Mouse (Mus musculus) C2C12 (cell line): ENCODE measurements around the gene Rims3. TPM values are rescaled to one million over a fixed set of nuclear protein-coding genes. Genes with fewer than 3 reads are reported as not detected.

ENCODE experiments used
- H3K27me3 ChIP-seq: one replicate; pipeline ENCODE4 v1.6.1; 2011; ENCODE audit not compliant: control insufficient read depth, insufficient read depth, insufficient read length
- H3K36me3 ChIP-seq: one replicate; pipeline ENCODE4 v1.6.1; 2011; ENCODE audit not compliant: control insufficient read depth, insufficient read depth
- H3K4me3 ChIP-seq: one replicate; pipeline ENCODE4 v1.5.1; 2011; ENCODE audit warnings: mild to moderate bottlenecking, control low read depth; ENCODE audit not compliant: poor library complexity, insufficient read depth, severe bottlenecking
- H3K79me2 ChIP-seq: one replicate; pipeline ENCODE4 v1.6.1; 2011; ENCODE audit not compliant: control insufficient read depth, insufficient read depth
- H3K79me3 ChIP-seq: one replicate; pipeline ENCODE4 v1.6.1; 2011; ENCODE audit warnings: low read depth, control low read depth
- H3ac ChIP-seq: one replicate; pipeline ENCODE3; 2011; ENCODE audit warnings: low read depth; ENCODE audit not compliant: control insufficient read depth, insufficient read length
- CEBPB ChIP-seq: IDR thresholded peaks from one replicate; pipeline ENCODE4 v1.6.1; 2011; ENCODE audit warnings: low read depth, mild to moderate bottlenecking, control low read depth, moderate library complexity
- CTCF ChIP-seq: IDR thresholded peaks from one replicate; pipeline ENCODE4 v1.5.1; 2011; ENCODE audit not compliant: control insufficient read depth, insufficient read depth, insufficient read length
- FOSL1 ChIP-seq: IDR thresholded peaks from one replicate; pipeline ENCODE4 v1.8.0; 2011; ENCODE audit warnings: mild to moderate bottlenecking, low read length; ENCODE audit not compliant: poor library complexity, insufficient read depth, severe bottlenecking
- MAX ChIP-seq: IDR thresholded peaks from one replicate; pipeline ENCODE4 v1.6.1; 2011; ENCODE audit warnings: mild to moderate bottlenecking, control low read depth
- MYOD1 ChIP-seq: IDR thresholded peaks from one replicate; pipeline ENCODE4 v1.6.1; 2011; ENCODE audit warnings: low read depth; ENCODE audit not compliant: control insufficient read depth, insufficient read length
- MYOG ChIP-seq: IDR thresholded peaks from one replicate; pipeline ENCODE4 v1.6.1; 2011; ENCODE audit not compliant: control insufficient read depth, insufficient read length; ENCODE audit errors: extremely low read depth
- USF1 ChIP-seq: IDR thresholded peaks from one replicate; pipeline ENCODE4 v1.6.1; 2011; ENCODE audit warnings: low read depth, mild to moderate bottlenecking, control low read depth, moderate library complexity
- polyA plus RNA-seq: library from polyadenylated mRNA; unstranded; fragments of >200 nt; fragmentation: generic; extraction: Trizol; gene quantifications from one replicate; pipeline ENCODE4 v1.2.1, GENCODE M21; 2012; ENCODE audit warnings: missing spikeins

Rims3 gene
- polyA plus RNA-seq, 1 experiment = 0.01 TPM

DNA sequence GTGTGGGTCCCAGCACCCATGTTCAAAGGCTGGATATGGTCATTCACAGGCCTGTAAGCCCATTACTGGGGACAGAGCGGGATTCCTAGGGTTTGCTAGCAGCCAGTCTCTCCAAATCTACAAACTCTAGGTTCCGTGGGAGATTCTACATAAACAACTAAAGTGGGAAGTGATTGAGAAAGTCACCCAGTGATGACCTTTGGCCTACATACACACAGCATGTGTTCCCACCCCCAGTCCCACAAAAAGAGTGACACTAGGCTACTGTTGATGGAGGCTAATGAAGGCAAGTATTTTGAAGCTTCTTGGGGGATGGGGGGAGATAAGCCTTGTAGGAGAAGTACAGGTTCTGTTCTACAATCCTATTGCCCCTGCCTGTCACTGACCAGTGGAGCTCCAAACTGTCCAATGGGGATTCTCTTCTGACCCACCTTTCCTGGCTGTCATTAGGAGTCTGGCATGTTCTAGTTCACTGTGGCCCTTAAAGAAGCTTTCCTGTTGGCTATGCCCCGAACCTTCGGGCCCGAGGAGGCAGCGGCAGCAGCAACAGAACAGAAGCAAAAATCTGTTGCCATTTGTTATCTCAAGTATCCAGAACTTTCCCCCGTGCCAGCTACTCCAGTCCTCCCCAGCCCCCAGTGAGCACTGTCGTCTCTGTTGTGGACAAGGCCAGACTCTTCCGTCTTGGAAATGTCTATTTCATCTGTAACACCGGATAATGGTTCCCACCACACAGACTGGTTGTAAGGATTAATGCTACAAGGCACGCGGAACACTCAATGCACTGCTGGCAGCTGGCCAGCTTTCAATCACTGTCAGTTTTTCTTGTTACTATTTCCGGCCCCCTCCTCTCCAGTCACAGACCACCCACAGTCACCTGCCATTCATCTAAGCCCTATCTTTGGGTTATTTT lies 30.8 kb downstream of the Rims3 start:
- no peak overlapping the region for H3K4me3 ChIP-seq
- no peaks in the 10 kb centered on the region for H3K36me3 ChIP-seq
- H3K79me2 ChIP-seq = no peaks in the 10 kb centered on the region
- H3K79me3 ChIP-seq = no peaks in the 10 kb centered on the region
- TF ChIP-seq MAX = no peak
- no peak for TF ChIP-seq MYOG
- no peak for TF ChIP-seq USF1
- no peak for TF ChIP-seq MYOD1
- peaks cover 10% of the 10 kb centered on the region for H3K27me3 ChIP-seq
- H3ac ChIP-seq = no peak overlapping the region

DNA sequence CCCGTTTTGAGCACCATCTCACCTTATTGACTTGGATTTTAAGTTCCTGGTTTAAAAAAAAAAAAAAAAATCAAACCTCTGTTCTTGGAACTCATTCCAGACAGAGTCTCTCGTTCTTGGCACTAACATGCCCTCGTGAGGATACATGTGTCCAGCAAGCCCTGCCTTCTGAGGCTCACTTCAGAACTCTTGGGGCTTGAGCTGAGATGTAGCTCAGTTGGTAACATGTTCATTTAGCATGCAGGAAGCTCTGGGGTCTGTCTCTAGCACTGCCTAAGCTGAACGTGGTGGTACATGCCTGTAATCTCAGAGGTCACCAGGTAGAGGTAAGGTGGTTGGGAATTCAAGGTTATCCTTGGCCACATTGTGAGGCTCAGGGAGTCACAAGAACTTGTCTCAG lies 31.5 kb downstream of the Rims3 start:
- Histone ChIP-seq H3ac (no peak overlapping the region), H3K36me3 (no peaks in the 10 kb centered on the region), H3K79me3 (no peaks in the 10 kb centered on the region), H3K79me2 (no peaks in the 10 kb centered on the region), H3K27me3 (peaks cover 10% of the 10 kb centered on the region), H3K4me3 (no peak overlapping the region)
- TF ChIP-seq MYOG (no peak), FOSL1 (no peak), MAX (no peak), USF1 (no peak), MYOD1 (no peak), CTCF (no peak), CEBPB (no peak)

DNA sequence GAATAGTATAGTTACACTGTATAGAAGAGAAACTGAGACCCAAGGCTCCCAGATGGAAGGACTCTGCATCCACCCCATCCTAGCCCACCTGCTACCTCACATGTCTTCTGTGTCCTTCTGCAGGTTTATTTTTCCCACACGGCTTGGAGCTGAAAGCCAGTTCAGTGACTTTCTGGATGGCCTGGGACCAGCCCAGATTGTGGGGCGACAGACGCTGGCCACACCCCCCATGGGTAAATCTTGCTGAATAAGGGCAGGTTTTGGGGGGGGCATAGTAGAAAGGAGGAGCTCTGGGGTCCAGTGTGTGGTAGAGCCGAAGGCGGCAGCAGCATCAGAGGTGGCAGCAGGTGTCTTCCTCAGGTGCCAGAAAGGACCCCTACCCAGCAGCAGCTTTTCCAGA lies 32.2 kb downstream of the Rims3 start:
- Histone ChIP-seq H3ac (no peak overlapping the region), H3K36me3 (no peaks in the 10 kb centered on the region), H3K4me3 (no peak overlapping the region), H3K27me3 (peaks cover 10% of the 10 kb centered on the region), H3K79me2 (no peaks in the 10 kb centered on the region), H3K79me3 (no peaks in the 10 kb centered on the region)
- TF ChIP-seq CTCF (no peak), MYOD1 (no peak), USF1 (no peak), CEBPB (no peak), MAX (no peak), FOSL1 (no peak), MYOG (no peak)

DNA sequence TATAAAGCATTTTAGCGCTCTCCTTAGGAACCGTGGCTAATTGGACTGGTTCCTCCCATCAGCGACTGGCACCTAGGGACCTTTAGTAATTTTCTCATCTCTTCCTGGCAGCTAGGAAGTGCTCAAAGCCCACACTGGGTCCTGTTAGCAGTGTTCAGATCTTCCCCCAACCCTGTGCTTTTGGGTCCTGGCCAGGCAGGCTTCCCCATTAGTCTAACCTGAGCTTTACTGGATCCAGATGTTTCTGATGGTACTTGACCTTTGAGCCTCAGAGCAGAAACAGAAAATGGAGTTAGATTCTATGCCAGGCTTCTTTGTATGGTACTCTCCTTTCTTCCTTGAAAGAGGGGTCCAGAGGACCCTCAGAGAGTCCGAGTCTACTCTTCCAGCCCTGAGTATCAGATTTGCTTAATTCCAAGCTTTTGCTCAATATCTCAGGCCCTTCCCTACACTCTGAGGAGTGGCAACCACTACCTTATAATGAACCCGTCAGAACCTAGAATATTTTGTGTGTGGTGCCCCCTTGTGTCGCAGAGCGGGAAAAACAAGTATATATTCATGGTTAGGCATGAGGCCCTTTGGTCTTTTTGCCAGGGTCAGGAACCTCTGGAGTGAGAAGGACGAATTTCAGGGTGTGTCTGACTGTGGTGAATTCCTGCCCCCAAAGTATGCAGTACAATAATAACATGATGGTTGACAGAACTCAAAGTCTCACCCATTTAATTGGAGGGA lies 32.9 kb downstream of the Rims3 start:
- Histone ChIP-seq H3K79me3 (no peaks in the 10 kb centered on the region), H3K27me3 (peaks cover 10% of the 10 kb centered on the region), H3ac (no peak overlapping the region), H3K4me3 (no peak overlapping the region), H3K79me2 (no peaks in the 10 kb centered on the region), H3K36me3 (no peaks in the 10 kb centered on the region)
- no peak for TF ChIP-seq MYOD1
- no peak for TF ChIP-seq MAX
- TF ChIP-seq FOSL1 = no peak
- no peak for TF ChIP-seq MYOG
- TF ChIP-seq CTCF = no peak
- no peak for TF ChIP-seq USF1
- no peak for TF ChIP-seq CEBPB

DNA sequence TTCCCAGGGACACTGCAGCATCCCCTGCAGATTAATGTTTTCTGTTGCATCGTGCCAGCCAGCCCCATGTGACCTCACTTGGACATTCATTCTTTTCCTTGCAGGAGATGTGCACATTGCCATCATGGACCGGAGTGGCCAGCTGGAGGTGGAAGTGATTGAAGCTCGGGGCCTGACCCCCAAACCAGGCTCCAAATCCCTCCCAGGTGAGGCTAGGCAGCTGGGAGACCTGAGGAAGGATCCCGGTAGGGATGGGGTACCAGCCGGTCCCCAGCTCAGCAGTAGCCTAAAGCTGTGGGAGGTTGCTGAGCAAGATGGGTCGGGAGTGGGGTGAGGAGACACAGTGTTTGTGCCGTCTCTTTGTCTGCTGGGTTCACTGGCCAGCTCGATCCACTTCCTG lies 34.3 kb downstream of the Rims3 start:
- TF ChIP-seq FOSL1 = no peak
- no peak for TF ChIP-seq MAX
- no peak for TF ChIP-seq USF1
- TF ChIP-seq CTCF = no peak
- no peak for TF ChIP-seq MYOD1
- no peak for TF ChIP-seq MYOG
- TF ChIP-seq CEBPB = no peak
- H3K36me3 ChIP-seq = no peaks in the 10 kb centered on the region
- peaks cover 13% of the 10 kb centered on the region for H3K27me3 ChIP-seq
- H3K4me3 ChIP-seq = no peak overlapping the region
- no peaks in the 10 kb centered on the region for H3K79me3 ChIP-seq
- H3K79me2 ChIP-seq = no peaks in the 10 kb centered on the region
- H3ac ChIP-seq = no peak overlapping the region
